In the genomic region with DNA sequence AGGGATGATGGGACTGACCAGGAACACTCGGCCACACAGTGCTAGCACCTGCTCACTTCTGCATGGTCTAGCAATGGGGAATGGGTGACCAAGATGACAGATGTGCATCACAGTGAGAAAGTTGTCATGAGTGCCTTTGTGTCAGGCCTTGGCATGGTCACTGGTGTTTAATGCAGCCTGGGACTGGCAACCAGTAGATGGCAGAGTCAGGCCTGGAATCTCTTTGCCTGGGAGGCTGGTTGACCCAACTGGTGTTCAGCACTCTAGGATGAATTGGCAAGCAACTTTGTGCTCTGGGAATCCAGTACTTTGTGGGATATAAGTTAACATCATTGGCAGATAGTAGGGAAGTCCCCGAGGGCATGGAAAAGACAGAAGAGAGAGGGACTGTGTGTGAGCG, we compare ENCODE assay signal across 8 mouse cellular contexts.
DNase-seq lines count a peak whose midpoint lies in the region; ATAC-seq and TF ChIP-seq lines count a peak whose summit lies in the region.

No protein-coding gene starts in this region.

- DNase-seq in embryo, embryonic 10 days (ENCODE audit: low spot score), result peak; percentile 25
- DNase-seq in embryo, embryonic 9.5 days (ENCODE audit: extremely low spot score), result no peak
- DNase-seq in limb, embryonic 14.5 days (ENCODE audit: low spot score), result peak; percentile 20
- no peak for DNase-seq in limb, embryonic 10.5 days (ENCODE audit: low spot score)
- peak; percentile 49 for DNase-seq in cerebellum, adult 11 months
- DNase-seq in heart, postnatal 14 days, result peak; percentile 41 to 60

- H3K4me1 ChIP-seq in limb, embryonic 14.5 days (ENCODE audit: control insufficient read depth, insufficient read depth, low read length), result no peaks in the 10 kb centered on the region
- peaks cover 3% of the 10 kb centered on the region for H3K4me1 ChIP-seq in limb, embryonic 10.5 days

- H3K4me2 ChIP-seq in limb, embryonic 14.5 days (replicated peaks; ENCODE audit: low read depth, low read length, severe bottlenecking), result no peak overlapping the region

- ATAC-seq in limb, embryonic 14.5 days (ENCODE audit: low FRiP score, low read depth), result no peak
- no peak for ATAC-seq in erythroblast, adult 5-6 weeks (replicated peaks; ENCODE audit: low FRiP score, poor library complexity, severe bottlenecking)
- no peak for ATAC-seq in CD4-positive, CD25-positive, alpha-beta regulatory T cell, adult 4 months

- H3K27me3 ChIP-seq in limb, embryonic 14.5 days (ENCODE audit: control insufficient read depth, insufficient read depth, low read length), result no peaks in the 10 kb centered on the region
- no peaks in the 10 kb centered on the region; the same call in 1 of the 2 replicates for H3K27me3 ChIP-seq in limb, embryonic 10.5 days (ENCODE audit: low read depth, poor library complexity, severe bottlenecking)

- no peak overlapping the region for H3K9ac ChIP-seq in limb, embryonic 14.5 days (ENCODE audit: low read depth, low read length, severe bottlenecking)

- no peaks in the 10 kb centered on the region for H3K9me3 ChIP-seq in limb, embryonic 14.5 days (ENCODE audit: control insufficient read depth, low read length)
- no peaks in the 10 kb centered on the region for H3K9me3 ChIP-seq in limb, embryonic 10.5 days (replicated peaks)

- H3K27ac ChIP-seq in limb, embryonic 14.5 days (replicated peaks; ENCODE audit: low read depth, low read length), result no peak overlapping the region
- no peak overlapping the region for H3K27ac ChIP-seq in limb, embryonic 10.5 days

- no peak for TF ChIP-seq POLR2A in limb, embryonic 14.5 days (IDR thresholded peaks at IDR 0.05; ENCODE audit: borderline replicate concordance, extremely low read depth, insufficient read depth, insufficient read length)

- WGBS in limb, embryonic 14.5 days, result 88% methylated on average over 3 of the region's 3 CpGs
- 85% methylated on average over 3 of the region's 3 CpGs for WGBS in limb, embryonic 10.5 days

- no peaks in the 10 kb centered on the region for H3K36me3 ChIP-seq in limb, embryonic 14.5 days (ENCODE audit: control insufficient read depth, insufficient read depth, low read length)
- H3K36me3 ChIP-seq in limb, embryonic 10.5 days, result no peaks in the 10 kb centered on the region

- H3K4me3 ChIP-seq in limb, embryonic 14.5 days (replicated peaks; ENCODE audit: low read length), result no peak overlapping the region
- no peak overlapping the region for H3K4me3 ChIP-seq in limb, embryonic 10.5 days

- intact Hi-C loops in heart, postnatal 14 days (cut with DNase I), result loop anchor here (5.0 kb wide), 1 partner anchor 470 kb away; a partner anchor contains a TSS

Comparison
In these comparisons a context has a peak if more than half of its experiments do, and no peak if none do; other contexts are left out.
1. DNase-seq: peak in embryo, embryonic 10 days (single experiment), limb, embryonic 14.5 days (single experiment), cerebellum, adult 11 months (single experiment) and heart, postnatal 14 days (2 of 2); none in embryo, embryonic 9.5 days (single experiment) and limb, embryonic 10.5 days (single experiment).